Mouse (Mus musculus) olfactory bulb, adult 2 months (tissue): ENCODE data around the gene Galk1.

Source experiments
- CTCF ChIP-seq: fragments of 200-500 bp; IDR thresholded peaks from 2 replicates; pipeline ENCODE4 v1.5.1; 2012; ENCODE audit warnings: low read depth, mild to moderate bottlenecking, low read length, moderate library complexity; ENCODE audit not compliant: insufficient read depth
- POLR2A ChIP-seq: fragments of 200-500 bp; IDR thresholded peaks from 2 replicates; pipeline ENCODE4 v1.6.1; 2012; ENCODE audit warnings: mild to moderate bottlenecking, low read depth, low read length, moderate library complexity; ENCODE audit not compliant: insufficient read depth

DNA sequence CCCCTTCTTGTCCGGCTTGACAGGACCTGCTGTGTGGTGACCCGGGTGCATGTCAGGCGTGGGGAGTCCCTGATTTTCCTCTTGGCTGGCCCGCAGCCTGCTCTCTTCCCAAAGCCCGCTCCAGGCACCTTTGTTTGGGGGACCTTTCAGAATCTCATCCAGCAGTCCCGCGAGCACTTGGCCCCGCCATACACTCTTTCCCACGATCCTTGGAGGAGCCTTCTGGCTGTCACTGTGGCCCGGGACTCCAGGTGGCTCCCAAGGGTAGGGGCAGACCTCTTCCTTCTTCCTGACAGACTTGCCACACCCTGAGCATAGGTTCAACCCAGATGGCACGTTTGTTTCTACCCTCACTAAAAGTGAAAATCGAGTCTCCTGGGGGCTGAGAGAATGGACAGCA lies 37.0 kb downstream of the Galk1 start:
- TF ChIP-seq CTCF (no peak), POLR2A (no peak)
